9 mouse cellular contexts compared by ENCODE assay signal in genomic region chr2:117412045-117412606, GRCm38 (mm10).
DNase-seq lines count a peak whose midpoint lies in the region; ATAC-seq and TF ChIP-seq lines count a peak whose summit lies in the region.
"Had no signal": no experiment of that assay in that cellular context is flagged by ENCODE, and none has a peak within 500 bp of the region (broad histone marks: within the 10 kb centered on the region; RNA-seq: fewer than 3 reads in every experiment).

No protein-coding gene starts in this region.

- no peaks in the 10 kb centered on the region for H3K9me3 ChIP-seq in heart, embryonic 16.5 days (replicated peaks; ENCODE audit: control insufficient read depth, low read length)
- H3K9me3 ChIP-seq: stomach, embryonic 15.5 days had no signal

- intact Hi-C loops in heart, postnatal 36 days (cut with DNase I): loop anchor here (5.0 kb wide), 1 partner anchor 70 kb away; the partner anchor contains the start of gene Rasgrp1

- no peak for DNase-seq in heart, postnatal 36 days
- DNase-seq in CD4-positive helper T cell, adult 2 months (ENCODE audit: low read depth, low spot score): peak; percentile 66
- peak; percentile 7 to 25 for DNase-seq in left cerebral cortex, adult 8-10 months (ENCODE audit: low spot score in 2 of 2)
- DNase-seq in ovary, postnatal 10 days (ENCODE audit: low spot score): no peak
- DNase-seq in ovary, postnatal 14 days (ENCODE audit: low spot score): no peak
- no peak for DNase-seq in cerebellum, adult 9-11 months

- no peak overlapping the region for H3K27ac ChIP-seq in heart, embryonic 16.5 days (ENCODE audit: low read length)
- no peak overlapping the region for H3K27ac ChIP-seq in bone marrow, adult 2 months (ENCODE audit: control insufficient read depth, insufficient read depth, low read depth, low read length, poor library complexity)
- H3K27ac ChIP-seq: stomach, embryonic 15.5 days had no signal

- H3K4me3 ChIP-seq in heart, embryonic 16.5 days (ENCODE audit: low read length): no peak overlapping the region
- no peak overlapping the region for H3K4me3 ChIP-seq in bone marrow, adult 2 months (replicated peaks; ENCODE audit: control insufficient read depth, low read depth, low read length)
- H3K4me3 ChIP-seq: stomach, embryonic 15.5 days had no signal

- TF ChIP-seq CTCF in bone marrow, adult 2 months (IDR thresholded peaks at IDR 0.05; ENCODE audit: control insufficient read depth, insufficient read depth, low read length): 0 out of 2 replicates have a peak, but pooled peaks have one; percentile 12

- TF ChIP-seq POLR2A in bone marrow, adult 2 months (IDR thresholded peaks at IDR 0.05; ENCODE audit: borderline replicate concordance, control insufficient read depth, low read depth, low read length): no peak

- H3K36me3 ChIP-seq in heart, embryonic 16.5 days (ENCODE audit: control insufficient read depth, insufficient read depth): no peaks in the 10 kb centered on the region
- H3K36me3 ChIP-seq: stomach, embryonic 15.5 days had no signal

- no peak overlapping the region for H3K9ac ChIP-seq in heart, embryonic 16.5 days (ENCODE audit: low read length)
- H3K9ac ChIP-seq: stomach, embryonic 15.5 days had no signal

- H3K4me1 ChIP-seq in heart, embryonic 16.5 days (ENCODE audit: control insufficient read depth, insufficient read depth, low read length): no peaks in the 10 kb centered on the region
- no peaks in the 10 kb centered on the region; the same call in 1 of the 2 replicates for H3K4me1 ChIP-seq in bone marrow, adult 2 months (ENCODE audit: control insufficient read depth, insufficient read depth, low read length)
- H3K4me1 ChIP-seq: stomach, embryonic 15.5 days had no signal

- WGBS in heart, embryonic 16.5 days: 35% methylated on average over 4 of the region's 4 CpGs
- 35% methylated on average over 4 of the region's 4 CpGs for WGBS in bone marrow, adult 2 months

- no peak overlapping the region for H3K4me2 ChIP-seq in heart, embryonic 16.5 days (ENCODE audit: low read depth, low read length)
- H3K4me2 ChIP-seq: stomach, embryonic 15.5 days had no signal

- H3K27me3 ChIP-seq in heart, embryonic 16.5 days (ENCODE audit: control insufficient read depth, insufficient read depth, low read length): no peaks in the 10 kb centered on the region
- H3K27me3 ChIP-seq: stomach, embryonic 15.5 days had no signal

- ATAC-seq in heart, embryonic 16.5 days (replicated peaks; ENCODE audit: extremely low read depth, insufficient read depth, low FRiP score): peak; percentile 75

Comparison
In these comparisons a context has a peak if more than half of its experiments do, and no peak if none do; other contexts are left out.
1. DNase-seq: peak in CD4-positive helper T cell, adult 2 months (single experiment) and left cerebral cortex, adult 8-10 months (2 of 2); none in heart, postnatal 36 days (0 of 2), ovary, postnatal 10 days (single experiment), ovary, postnatal 14 days (single experiment) and cerebellum, adult 9-11 months (single experiment).